Mouse (Mus musculus) embryonic facial prominence, embryonic 13.5 days (tissue): ENCODE measurements around the gene Coro7. TPM values are rescaled to one million over a fixed set of nuclear protein-coding genes. Genes with fewer than 3 reads are reported as not detected.
A peak's percentile ranks its signal among the peaks of the same experiment; 100 is the strongest.

Experiments used
- ATAC-seq: fragments of 200-750 bp; cut with Nextera tagmentation; 2 replicates; pipeline ENCODE4 v1.8.0; 2017; ENCODE audit warnings: low read depth; ENCODE audit not compliant: insufficient number of reproducible peaks, insufficient read depth, low FRiP score, low TSS enrichment
- H3K27ac ChIP-seq: fragments of 300-500 bp; sonication (generic); 2 replicates; pipeline ENCODE4 v1.5.1; 2015; ENCODE audit warnings: moderate library complexity, mild to moderate bottlenecking, inconsistent platforms
- H3K27me3 ChIP-seq: fragments of 300-500 bp; sonication (generic); 2 replicates; pipeline ENCODE4 v1.6.1; 2015; ENCODE audit warnings: mild to moderate bottlenecking, inconsistent platforms
- H3K36me3 ChIP-seq: fragments of 300-500 bp; sonication (generic); 2 replicates; pipeline ENCODE4 v1.6.1; 2015; ENCODE audit warnings: mild to moderate bottlenecking, inconsistent platforms
- H3K4me1 ChIP-seq: fragments of 300-500 bp; sonication (generic); 2 replicates; pipeline ENCODE4 v1.6.1; 2015; ENCODE audit warnings: inconsistent platforms
- H3K4me2 ChIP-seq: fragments of 300-500 bp; sonication (generic); 2 replicates; pipeline ENCODE4 v1.6.1; 2015; ENCODE audit warnings: moderate library complexity, mild to moderate bottlenecking, inconsistent platforms
- H3K4me3 ChIP-seq: fragments of 300-500 bp; sonication (generic); 2 replicates; pipeline ENCODE4 v1.5.1; 2015; ENCODE audit warnings: mild to moderate bottlenecking, inconsistent platforms
- H3K9ac ChIP-seq: fragments of 300-500 bp; sonication (generic); 2 replicates; pipeline ENCODE4 v1.6.1; 2015; ENCODE audit warnings: mild to moderate bottlenecking, inconsistent platforms
- H3K9me3 ChIP-seq: fragments of 300-500 bp; sonication (generic); 2 replicates; pipeline ENCODE4 v1.6.1; 2016; ENCODE audit warnings: inconsistent platforms
- WGBS: fragments of 180-500 bp; shearing (Covaris S2); methylation state at CpG from one replicate; pipeline ENCODE4 v1.1.7; 2015; ENCODE audit warnings: mixed read lengths; 5-methylcytosine and 5-hydroxymethylcytosine counted together
- polyA plus RNA-seq: library from polyadenylated mRNA; unstranded; fragments of >200 nt; fragmentation: Nextera tagmentation; extraction: Ambion mirVana; gene quantifications from 2 replicates; pipeline ENCODE4 v1.2.1, GENCODE M21; 2015

The Coro7 gene
- polyA plus RNA-seq, 1 experiment from 2014 or later = 16.9 TPM

DNA sequence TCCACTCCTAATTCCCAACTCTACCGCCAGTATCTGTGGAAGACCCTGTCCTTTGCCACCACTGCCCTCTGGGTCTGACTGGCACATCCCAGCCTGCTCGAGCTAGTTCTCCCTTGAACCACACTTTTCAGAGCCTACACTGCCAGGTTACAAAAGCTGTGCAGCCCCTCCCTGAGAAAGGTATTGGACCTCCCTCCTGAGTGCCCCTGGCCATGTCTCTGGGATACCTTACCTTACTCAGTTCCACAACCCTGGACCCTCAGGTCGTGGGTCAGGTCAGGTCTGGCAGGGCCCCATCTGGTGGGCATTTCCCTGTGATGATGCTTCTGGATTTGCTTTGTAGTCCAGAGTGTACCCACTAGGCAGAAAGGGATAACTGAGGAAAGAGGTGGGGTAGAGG lies 80.0 kb downstream of the Coro7 start:
- H3K9ac ChIP-seq = no peak overlapping the region
- H3K4me3 ChIP-seq = no peak overlapping the region
- no peak overlapping the region for H3K4me2 ChIP-seq
- WGBS = 78% methylated on average over 3 of the region's 3 CpGs
- no peaks in the 10 kb centered on the region for H3K27me3 ChIP-seq
- ATAC-seq = no peak
- no peaks in the 10 kb centered on the region for H3K9me3 ChIP-seq
- peaks cover 90% of the 10 kb centered on the region for H3K4me1 ChIP-seq
- no peak overlapping the region for H3K27ac ChIP-seq
- H3K36me3 ChIP-seq = no peaks in the 10 kb centered on the region

DNA sequence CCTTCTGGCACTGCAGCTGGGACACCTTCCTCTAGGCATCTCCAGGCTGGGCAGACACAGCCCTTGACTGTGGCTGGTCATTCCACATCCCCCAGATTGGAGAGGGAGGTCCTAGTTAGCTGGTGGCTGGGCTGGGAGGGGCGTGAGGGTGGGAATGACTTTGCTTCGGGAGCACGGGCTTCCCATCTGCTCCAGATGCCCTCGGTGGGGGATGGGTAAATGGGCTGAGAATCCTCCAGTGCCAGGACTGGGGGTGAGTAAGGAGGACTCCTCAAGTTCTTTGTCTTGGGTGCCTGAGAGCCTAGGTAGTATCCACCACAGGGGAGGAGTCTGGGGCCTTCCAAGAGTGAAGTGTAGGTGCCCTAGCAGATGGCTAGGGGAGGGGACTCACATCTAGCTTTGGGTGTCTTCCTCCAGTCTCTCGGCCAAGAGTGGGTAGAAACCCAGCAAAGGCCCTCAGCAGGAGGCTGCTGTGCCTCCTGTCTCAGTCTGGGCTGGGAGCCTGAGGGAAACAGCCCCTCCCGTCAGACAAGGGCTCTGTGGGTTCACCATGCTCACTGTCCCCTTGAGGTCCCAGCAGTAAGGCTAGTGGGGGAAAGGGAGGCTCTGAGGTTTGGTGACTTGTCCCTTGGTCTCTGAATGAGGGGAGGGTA lies 80.6 kb downstream of the Coro7 start:
- ATAC-seq = no peak
- no peak overlapping the region for H3K4me3 ChIP-seq
- peak overlapping the region; percentile 99 for H3K4me2 ChIP-seq
- H3K27ac ChIP-seq = no peak overlapping the region
- no peaks in the 10 kb centered on the region for H3K9me3 ChIP-seq
- no peaks in the 10 kb centered on the region for H3K36me3 ChIP-seq
- peaks cover 84% of the 10 kb centered on the region for H3K4me1 ChIP-seq
- peak overlapping the region; percentile 95; the same call in 1 of the 2 replicates for H3K9ac ChIP-seq
- no peaks in the 10 kb centered on the region for H3K27me3 ChIP-seq
- 16% methylated on average over 6 of the region's 6 CpGs for WGBS

GRCm38 (mm10) chr16:4598041-4598440 lies 81.5 kb downstream of the Coro7 start:
- 59% methylated on average over 5 of the region's 5 CpGs for WGBS
- no peaks in the 10 kb centered on the region for H3K36me3 ChIP-seq
- H3K4me3 ChIP-seq = 0 out of 2 replicates have a peak overlapping the region, but pooled peaks have one; percentile 89
- no peak for ATAC-seq
- H3K9me3 ChIP-seq = no peaks in the 10 kb centered on the region
- H3K27ac ChIP-seq = peak overlapping the region; percentile 96
- H3K4me1 ChIP-seq = peaks cover 83% of the 10 kb centered on the region
- peak overlapping the region; percentile 99 for H3K4me2 ChIP-seq
- H3K9ac ChIP-seq = peak overlapping the region; percentile 95
- no peaks in the 10 kb centered on the region for H3K27me3 ChIP-seq

- H3K9me3 ChIP-seq = no peaks in the 10 kb centered on the region
These were observed 82.3 kb downstream of the Coro7 start for GRCm38 (mm10) chr16:4597296-4597695.

GRCm38 (mm10) chr16:4596836-4597235 lies 82.7 kb downstream of the Coro7 start:
- WGBS = 34% methylated on average over 2 of the region's 2 CpGs
- Histone ChIP-seq H3K4me1 (peaks cover 83% of the 10 kb centered on the region), H3K4me2 (peak overlapping the region; percentile 99), H3K9me3 (no peaks in the 10 kb centered on the region), H3K4me3 (peak overlapping the region; percentile 89), H3K27ac (peak overlapping the region; percentile 96), H3K27me3 (no peaks in the 10 kb centered on the region), H3K36me3 (no peaks in the 10 kb centered on the region), H3K9ac (peak overlapping the region; percentile 95)
- ATAC-seq = no peak

More at GRCm38 (mm10) chr16:4597296-4597695, 82.3 kb downstream of the Coro7 start:
- H3K4me3 ChIP-seq = peak overlapping the region; percentile 89
- no peaks in the 10 kb centered on the region for H3K36me3 ChIP-seq
- peak overlapping the region; percentile 99 for H3K4me2 ChIP-seq
- no peaks in the 10 kb centered on the region for H3K27me3 ChIP-seq
- peak overlapping the region; percentile 95 for H3K9ac ChIP-seq
- 31% methylated on average over 7 of the region's 7 CpGs for WGBS
- ATAC-seq = no peak
- peak overlapping the region; percentile 96 for H3K27ac ChIP-seq
- peaks cover 83% of the 10 kb centered on the region for H3K4me1 ChIP-seq

DNA sequence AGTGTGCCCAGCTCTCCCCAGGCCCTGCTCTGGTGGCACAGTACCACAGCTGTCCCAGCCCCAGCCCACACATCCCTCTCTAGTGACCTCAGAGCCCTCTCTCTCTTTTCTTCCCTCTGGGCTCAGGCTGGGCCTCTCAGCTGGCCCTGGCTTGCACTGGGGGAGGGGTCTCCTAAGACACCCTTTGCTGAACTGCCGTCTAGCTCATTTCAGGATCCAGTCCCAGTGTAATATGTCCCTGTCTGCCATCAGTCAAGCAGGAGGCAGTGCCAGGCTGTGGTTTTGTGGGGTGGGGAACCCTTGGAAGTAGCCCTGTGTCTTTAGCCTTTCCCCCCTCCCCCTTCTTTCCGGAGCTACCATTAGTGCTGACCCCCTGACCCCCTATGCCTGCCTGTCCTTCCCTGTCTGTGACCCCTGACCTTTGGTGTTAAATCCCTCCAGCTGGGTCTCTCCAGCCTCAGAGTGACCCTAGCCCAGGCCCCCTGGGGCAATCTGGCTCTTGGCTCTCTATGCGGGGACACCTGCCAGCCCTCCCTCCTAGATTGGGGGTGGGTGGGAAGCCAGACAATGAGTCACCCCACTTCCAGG lies 83.3 kb downstream of the Coro7 start:
- H3K9me3 ChIP-seq = no peaks in the 10 kb centered on the region
- WGBS = 10% methylated on average over 3 of the region's 3 CpGs
- peak overlapping the region; percentile 95 for H3K9ac ChIP-seq
- H3K27ac ChIP-seq = peak overlapping the region; percentile 96
- H3K36me3 ChIP-seq = peaks cover under 1% of the 10 kb centered on the region; the same call in 1 of the 2 replicates
- ATAC-seq = no peak
- peak overlapping the region; percentile 89 for H3K4me3 ChIP-seq
- H3K27me3 ChIP-seq = no peaks in the 10 kb centered on the region
- peak overlapping the region; percentile 99 for H3K4me2 ChIP-seq
- peaks cover 80% of the 10 kb centered on the region for H3K4me1 ChIP-seq

- Histone ChIP-seq H3K4me2 (peak overlapping the region; percentile 99), H3K4me1 (peaks cover 74% of the 10 kb centered on the region), H3K9ac (peak overlapping the region; percentile 95), H3K9me3 (no peaks in the 10 kb centered on the region), H3K4me3 (peak overlapping the region; percentile 89), H3K27ac (peak overlapping the region; percentile 96), H3K36me3 (peaks cover 8% of the 10 kb centered on the region), H3K27me3 (no peaks in the 10 kb centered on the region)
- no peak for ATAC-seq
- 6% methylated on average over 5 of the region's 5 CpGs for WGBS
These were observed 84.0 kb downstream of the Coro7 start for GRCm38 (mm10) chr16:4595527-4595963.

- Histone ChIP-seq H3K27ac (peak overlapping the region; percentile 96), H3K9ac (peak overlapping the region; percentile 95), H3K9me3 (no peaks in the 10 kb centered on the region), H3K4me3 (peak overlapping the region; percentile 89), H3K27me3 (no peaks in the 10 kb centered on the region), H3K4me1 (peaks cover 69% of the 10 kb centered on the region), H3K4me2 (peak overlapping the region; percentile 99), H3K36me3 (peaks cover 13% of the 10 kb centered on the region)
- peak; percentile 12; the same call in 1 of the 2 replicates for ATAC-seq
- WGBS = under 1% methylated on average over 39 of the region's 52 CpGs
These were observed 84.6 kb downstream of the Coro7 start for GRCm38 (mm10) chr16:4594814-4595526.

- peaks cover 61% of the 10 kb centered on the region for H3K4me1 ChIP-seq
- ATAC-seq = peak; percentile 88
- H3K27me3 ChIP-seq = no peaks in the 10 kb centered on the region
These were observed 85.4 kb downstream of the Coro7 start, which contains the start of gene Glis2 for GRCm38 (mm10) chr16:4593971-4594813. TSS of gene Glis2 (plus strand) at chr16:4594713.

GRCm38 (mm10) chr16:4592909-4593875 lies 86.4 kb downstream of the Coro7 start:
- Histone ChIP-seq H3K4me3 (peak overlapping the region; percentile 89), H3K36me3 (peaks cover 14% of the 10 kb centered on the region), H3K27me3 (no peaks in the 10 kb centered on the region), H3K9me3 (no peaks in the 10 kb centered on the region), H3K4me2 (peak overlapping the region; percentile 99), H3K4me1 (peaks cover 51% of the 10 kb centered on the region), H3K9ac (peak overlapping the region; percentile 95), H3K27ac (peak overlapping the region; percentile 96)
- ATAC-seq = no peak
- WGBS = 11% methylated on average over 32 of the region's 32 CpGs

More at GRCm38 (mm10) chr16:4593971-4594813, 85.4 kb downstream of the Coro7 start, which contains the start of gene Glis2:
- peak within 1 kb of the TSS; percentile 96 for H3K27ac ChIP-seq
- H3K36me3 ChIP-seq = peaks cover 14% of the 10 kb centered on the region
- under 1% methylated on average over 28 of the region's 74 CpGs for WGBS
- H3K9me3 ChIP-seq = no peaks in the 10 kb centered on the region
- H3K9ac ChIP-seq = peak within 1 kb of the TSS; percentile 95
- H3K4me2 ChIP-seq = peak within 1 kb of the TSS; percentile 99
- H3K4me3 ChIP-seq = peak within 1 kb of the TSS; percentile 89
